Mouse (Mus musculus) bone marrow, adult 2 months (tissue): ENCODE measurements around the gene Ager.

ENCODE experiments used
- CTCF ChIP-seq: fragments of 200-500 bp; IDR thresholded peaks from 2 replicates; pipeline ENCODE4 v1.5.1; 2011; ENCODE audit warnings: low read length, control low read depth; ENCODE audit not compliant: control insufficient read depth, insufficient read depth
- POLR2A ChIP-seq: fragments of 200-500 bp; IDR thresholded peaks from 2 replicates; pipeline ENCODE4 v1.6.1; 2011; ENCODE audit warnings: low read depth, mild to moderate bottlenecking, control low read depth, low read length, borderline replicate concordance; ENCODE audit not compliant: control insufficient read depth

- 0 out of 2 replicates have a peak, but pooled peaks have one; percentile 44 for TF ChIP-seq POLR2A
- no peak for TF ChIP-seq CTCF
Measured at GRCm38 (mm10) chr17:34589681-34590101, 8.0 kb upstream of the Ager start, which contains the start of gene Gpsm3.
